Mouse (Mus musculus) right cerebral cortex, postnatal 10 days (tissue): ENCODE results near the gene Agbl3.

Experiments used
- DNase-seq, 2 experiments: peaks; one replicate each; pipeline ENCODE4 v3.0.0; 2021; ENCODE audit warnings: low spot score in 2 of 2

Gene Agbl3

DNA sequence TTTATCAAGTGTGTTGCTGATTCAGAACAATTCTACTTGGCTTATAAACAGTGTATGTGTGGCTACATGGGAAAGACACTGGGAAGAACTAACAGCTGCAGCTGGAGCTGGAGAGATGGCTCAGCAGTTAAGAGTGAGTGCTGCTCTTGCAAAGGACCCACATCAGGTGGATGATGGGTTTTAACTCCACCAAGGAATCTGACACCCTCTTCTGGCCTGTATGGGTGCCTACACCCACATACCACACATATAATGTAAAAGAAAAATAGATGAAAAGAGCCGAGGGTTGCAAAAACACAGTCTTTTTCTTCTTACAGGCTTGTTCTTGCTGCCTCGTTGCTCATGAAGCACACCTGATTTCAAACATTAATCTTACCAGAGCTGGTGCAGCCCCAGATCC lies 125.9 kb downstream of the Agbl3 start:
- no peak for DNase-seq

DNA sequence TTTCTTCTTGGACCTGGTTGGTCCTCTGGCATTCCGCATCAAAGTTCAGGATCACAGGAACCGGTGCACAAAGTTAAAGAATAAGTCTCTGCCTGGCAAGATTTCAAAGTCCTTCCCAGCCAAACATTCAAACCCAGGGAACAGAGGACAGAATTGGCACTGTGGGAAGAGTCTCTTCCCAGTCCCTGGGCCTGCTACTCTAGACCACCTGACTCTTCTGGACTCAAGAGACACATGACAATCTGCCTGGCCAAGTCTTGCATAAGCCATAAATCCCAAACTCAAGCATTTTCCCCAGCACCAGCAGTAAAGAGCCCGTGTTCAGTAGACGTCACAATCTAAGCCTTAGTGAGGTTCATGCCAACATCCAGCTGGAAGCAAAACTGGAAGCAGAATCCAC lies 126.4 kb downstream of the Agbl3 start:
- DNase-seq: peak; percentile 35 to 50

DNA sequence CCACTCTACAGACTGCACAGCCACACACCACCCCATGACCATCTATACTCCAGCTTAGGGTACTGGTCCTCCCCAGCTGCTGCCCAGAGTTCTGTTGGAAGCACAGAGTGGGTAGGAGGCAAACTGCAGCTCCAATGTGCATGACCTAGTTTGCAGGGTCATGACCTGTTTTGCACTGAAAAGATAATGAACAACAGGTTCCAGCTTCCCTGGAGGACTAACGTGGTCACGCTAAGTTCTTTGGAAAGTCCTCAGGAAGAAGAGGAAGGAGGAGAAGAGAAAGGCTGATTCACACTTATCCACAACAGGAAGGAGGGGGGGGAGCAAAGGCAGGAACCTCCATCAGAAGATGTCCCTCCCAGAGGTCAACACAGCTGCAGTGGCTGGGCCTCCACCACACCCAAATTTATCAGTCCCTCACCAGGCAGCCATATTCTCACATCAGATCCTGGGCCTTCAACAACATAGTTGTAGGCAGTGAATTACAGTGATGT lies 126.9 kb downstream of the Agbl3 start:
- DNase-seq: no peak

- DNase-seq: no peak
These were observed 127.5 kb downstream of the Agbl3 start for GRCm38 (mm10) chr6:34907696-34908260.
